Comparison of ENCODE assay signal across 18 mouse cellular contexts in genomic region chr8:124499236-124499937, GRCm38 (mm10). TPM values are rescaled to one million over a fixed set of nuclear protein-coding genes. Genes with fewer than 3 reads are reported as not detected.
DNase-seq lines count a peak whose midpoint lies in the region; ATAC-seq and TF ChIP-seq lines count a peak whose summit lies in the region.
"Had no signal": no experiment of that assay in that cellular context is flagged by ENCODE, and none has a peak within 500 bp of the region (broad histone marks: within the 10 kb centered on the region; RNA-seq: fewer than 3 reads in every experiment).

No protein-coding gene starts in this region.

- no peak for ATAC-seq in midbrain, postnatal 0 days (ENCODE audit: low FRiP score)
- ATAC-seq in midbrain, embryonic 14.5 days (ENCODE audit: low FRiP score, low TSS enrichment): no peak
- ATAC-seq in intestine, postnatal 0 days: 0 out of 2 replicates have a peak, but pooled peaks have one; percentile 28
- ATAC-seq: midbrain, embryonic 13.5 days had no signal

- TF ChIP-seq CTCF in midbrain, postnatal 0 days (IDR thresholded peaks at IDR 0.05): peak; percentile 12; the same call in 1 of the 2 replicates
- 0 out of 2 replicates have a peak, but pooled peaks have one; percentile 24 for TF ChIP-seq CTCF in intestine, postnatal 0 days (IDR thresholded peaks at IDR 0.05; ENCODE audit: low read depth)

- H3K27ac ChIP-seq in midbrain, postnatal 0 days (ENCODE audit: low read depth, low read length): no peak overlapping the region
- H3K27ac ChIP-seq in midbrain, embryonic 14.5 days (replicated peaks; ENCODE audit: low read depth, low read length): no peak overlapping the region
- no peak overlapping the region for H3K27ac ChIP-seq in intestine, postnatal 0 days (ENCODE audit: low read depth, low read length)
- H3K27ac ChIP-seq: embryonic facial prominence, embryonic 10.5 days; hindbrain, embryonic 10.5 days; liver, embryonic 13.5 days; midbrain, embryonic 13.5 days; neural tube, embryonic 15.5 days had no signal

- H3K27me3 ChIP-seq in midbrain, postnatal 0 days (ENCODE audit: insufficient read depth, low read length): no peaks in the 10 kb centered on the region
- no peaks in the 10 kb centered on the region for H3K27me3 ChIP-seq in midbrain, embryonic 14.5 days (ENCODE audit: control insufficient read depth, insufficient read depth, low read length)
- no peaks in the 10 kb centered on the region for H3K27me3 ChIP-seq in intestine, postnatal 0 days (replicated peaks; ENCODE audit: control insufficient read depth, insufficient read depth, low read length)
- H3K27me3 ChIP-seq: liver, embryonic 13.5 days; midbrain, embryonic 13.5 days; neural tube, embryonic 15.5 days had no signal

- H3K4me1 ChIP-seq in midbrain, postnatal 0 days (ENCODE audit: insufficient read depth, low read length): no peaks in the 10 kb centered on the region
- H3K4me1 ChIP-seq in midbrain, embryonic 14.5 days (ENCODE audit: control insufficient read depth, insufficient read depth, low read length): no peaks in the 10 kb centered on the region
- H3K4me1 ChIP-seq in intestine, postnatal 0 days (replicated peaks; ENCODE audit: control insufficient read depth, insufficient read depth, low read length): no peaks in the 10 kb centered on the region
- H3K4me1 ChIP-seq: embryonic facial prominence, embryonic 10.5 days; hindbrain, embryonic 10.5 days; liver, embryonic 13.5 days; midbrain, embryonic 13.5 days; neural tube, embryonic 15.5 days had no signal

- no peak overlapping the region for H3K9ac ChIP-seq in midbrain, postnatal 0 days (replicated peaks; ENCODE audit: low read length, poor library complexity, severe bottlenecking)
- no peak overlapping the region for H3K9ac ChIP-seq in midbrain, embryonic 14.5 days (replicated peaks; ENCODE audit: low read length)
- no peak overlapping the region for H3K9ac ChIP-seq in intestine, postnatal 0 days (ENCODE audit: low read depth, low read length)
- H3K9ac ChIP-seq: liver, embryonic 13.5 days; midbrain, embryonic 13.5 days; neural tube, embryonic 15.5 days had no signal

- no peak overlapping the region for H3K4me2 ChIP-seq in midbrain, postnatal 0 days (ENCODE audit: low read depth, low read length, poor library complexity, severe bottlenecking)
- no peak overlapping the region for H3K4me2 ChIP-seq in midbrain, embryonic 14.5 days (ENCODE audit: low read length)
- H3K4me2 ChIP-seq in intestine, postnatal 0 days (replicated peaks; ENCODE audit: low read depth): peak overlapping the region; percentile 48
- H3K4me2 ChIP-seq: liver, embryonic 13.5 days; midbrain, embryonic 13.5 days; neural tube, embryonic 15.5 days had no signal

- 0 out of 2 replicates have a peak, but pooled peaks cover 6% of the 10 kb centered on the region for H3K9me3 ChIP-seq in midbrain, postnatal 0 days (ENCODE audit: low read length)
- H3K9me3 ChIP-seq in midbrain, embryonic 14.5 days (ENCODE audit: control insufficient read depth, low read length): 0 out of 2 replicates have a peak, but pooled peaks cover 5% of the 10 kb centered on the region
- H3K9me3 ChIP-seq in intestine, postnatal 0 days (ENCODE audit: control insufficient read depth): no peaks in the 10 kb centered on the region
- H3K9me3 ChIP-seq: embryonic facial prominence, embryonic 10.5 days; hindbrain, embryonic 10.5 days; liver, embryonic 13.5 days; neural tube, embryonic 15.5 days had no signal

- peak; percentile 40 for DNase-seq in kidney, adult 9 months
- no peak for DNase-seq in kidney, adult 18-20 months
- DNase-seq in midbrain, postnatal 0 days (ENCODE audit: low spot score): peak; percentile 26
- no peak for DNase-seq in midbrain, embryonic 14.5 days
- peak; percentile 20 for DNase-seq in NIH3T3 (ENCODE audit: low read depth)
- no peak for DNase-seq in heart, adult 11 months
- no peak for DNase-seq in testis, postnatal 10 days (ENCODE audit: low spot score)
- DNase-seq: cerebellum, adult 18-20 months; gastrocnemius, postnatal 14 days; kidney, postnatal 10 days; liver, embryonic 13.5 days; thymus, postnatal 25 days had no signal

- no peaks in the 10 kb centered on the region for H3K36me3 ChIP-seq in midbrain, postnatal 0 days (ENCODE audit: insufficient read depth, low read length)
- no peaks in the 10 kb centered on the region for H3K36me3 ChIP-seq in midbrain, embryonic 14.5 days (ENCODE audit: control insufficient read depth, insufficient read depth, low read length)
- H3K36me3 ChIP-seq in intestine, postnatal 0 days (ENCODE audit: control insufficient read depth, insufficient read depth): no peaks in the 10 kb centered on the region
- H3K36me3 ChIP-seq: embryonic facial prominence, embryonic 10.5 days; hindbrain, embryonic 10.5 days; liver, embryonic 13.5 days; midbrain, embryonic 13.5 days; neural tube, embryonic 15.5 days had no signal

- H3K4me3 ChIP-seq in midbrain, postnatal 0 days (ENCODE audit: low read depth, low read length): no peak overlapping the region
- H3K4me3 ChIP-seq in midbrain, embryonic 14.5 days (replicated peaks; ENCODE audit: low read depth, low read length): no peak overlapping the region
- H3K4me3 ChIP-seq in intestine, postnatal 0 days (ENCODE audit: low read depth, low read length): no peak overlapping the region
- H3K4me3 ChIP-seq: embryonic facial prominence, embryonic 10.5 days; hindbrain, embryonic 10.5 days; liver, embryonic 13.5 days; midbrain, embryonic 13.5 days; neural tube, embryonic 15.5 days had no signal

- WGBS in midbrain, postnatal 0 days: 58% methylated on average over 7 of the region's 7 CpGs
- 56% methylated on average over 7 of the region's 7 CpGs for WGBS in midbrain, embryonic 14.5 days
- WGBS in intestine, postnatal 0 days: 27% methylated on average over 7 of the region's 7 CpGs

RNA-seq across cellular contexts. Expression of gene Cog2, which starts 21.2 kb away (rescaled TPM):
- total RNA-seq in midbrain, postnatal 0 days (2014; rRNA removed): 26.2 and 26.7 TPM in 2 replicates
- 15.8 and 18.8 TPM in 2 replicates for polyA plus RNA-seq in midbrain, postnatal 0 days (2015; fragmentation: Nextera tagmentation; extraction: Ambion mirVana)
- 33.0 and 39.3 TPM in 2 replicates for polyA plus RNA-seq in midbrain, embryonic 14.5 days (2014; fragmentation: Nextera tagmentation; extraction: Ambion mirVana)
- polyA plus RNA-seq in intestine, postnatal 0 days (2015; fragmentation: Nextera tagmentation; extraction: Ambion mirVana): 19.5 and 20.6 TPM in 2 replicates

RNA-seq across cellular contexts. Expression of gene Pgbd5, which starts 59.9 kb away (rescaled TPM):
- total RNA-seq in midbrain, postnatal 0 days (2014; rRNA removed): 61.1 and 77.0 TPM in 2 replicates
- 12.2 and 13.5 TPM in 2 replicates for polyA plus RNA-seq in midbrain, postnatal 0 days (2015; fragmentation: Nextera tagmentation; extraction: Ambion mirVana)
- 12.8 and 13.8 TPM in 2 replicates for polyA plus RNA-seq in midbrain, embryonic 14.5 days (2014; fragmentation: Nextera tagmentation; extraction: Ambion mirVana)
- polyA plus RNA-seq in intestine, postnatal 0 days (2015; fragmentation: Nextera tagmentation; extraction: Ambion mirVana): 1.9 and 2.2 TPM in 2 replicates
- total RNA-seq: common myeloid progenitor, adult 5-6 weeks had no signal

Comparison
In these comparisons a context has a peak if more than half of its experiments do, and no peak if none do; other contexts are left out.
1. DNase-seq: peak in kidney, adult 9 months (single experiment), midbrain, postnatal 0 days (single experiment) and NIH3T3 (single experiment); none in kidney, adult 18-20 months (single experiment), midbrain, embryonic 14.5 days (single experiment), heart, adult 11 months (single experiment) and testis, postnatal 10 days (single experiment).